Mouse (Mus musculus) embryonic facial prominence, embryonic 11.5 days (tissue): ENCODE measurements around the gene Srbd1. TPM values are rescaled to one million over a fixed set of nuclear protein-coding genes. Genes with fewer than 3 reads are reported as not detected.

Source experiments
- ATAC-seq: fragments of 200-750 bp; cut with Nextera tagmentation; replicated peaks from 2 replicates; pipeline ENCODE4 v1.8.0; 2017; ENCODE audit warnings: low read depth; ENCODE audit not compliant: insufficient number of reproducible peaks, low FRiP score, low TSS enrichment
- DNase-seq: peaks from one replicate; pipeline ENCODE4 v3.0.0-alpha.2; 2015; ENCODE audit warnings: low spot score
- H3K27ac ChIP-seq: fragments of 300-500 bp; sonication (generic); replicated peaks from 2 replicates; pipeline ENCODE4 v1.5.1; 2014; ENCODE audit warnings: mild to moderate bottlenecking, low read depth, low read length, control low read depth
- H3K27me3 ChIP-seq: fragments of 300-500 bp; sonication (generic); 2 replicates; pipeline ENCODE4 v1.6.1; 2014; ENCODE audit warnings: mild to moderate bottlenecking, low read length, moderate library complexity, mixed read lengths; ENCODE audit not compliant: control insufficient read depth, insufficient read depth
- H3K36me3 ChIP-seq: fragments of 300-500 bp; sonication (generic); replicated peaks from 2 replicates; pipeline ENCODE4 v1.6.1; 2014; ENCODE audit warnings: low read depth, mild to moderate bottlenecking, low read length, moderate library complexity, mixed read lengths; ENCODE audit not compliant: control insufficient read depth, insufficient read depth
- H3K4me1 ChIP-seq: fragments of 300-500 bp; sonication (generic); 2 replicates; pipeline ENCODE4 v1.6.1; 2014; ENCODE audit warnings: low read length, mixed read lengths; ENCODE audit not compliant: control insufficient read depth, insufficient read depth
- H3K4me2 ChIP-seq: fragments of 300-500 bp; sonication (generic); 2 replicates; pipeline ENCODE4 v1.6.1; 2014; ENCODE audit warnings: low read depth, mild to moderate bottlenecking, control low read depth, low read length, moderate library complexity
- H3K4me3 ChIP-seq: fragments of 300-500 bp; sonication (generic); 2 replicates; pipeline ENCODE4 v1.5.1; 2014; ENCODE audit warnings: low read depth, low read length, control low read depth
- H3K9ac ChIP-seq: fragments of 300-500 bp; sonication (generic); replicated peaks from 2 replicates; pipeline ENCODE4 v1.6.1; 2014; ENCODE audit warnings: mild to moderate bottlenecking, control low read depth, low read length
- H3K9me3 ChIP-seq: fragments of 300-500 bp; sonication (generic); replicated peaks from 2 replicates; pipeline ENCODE4 v1.6.1; 2016; ENCODE audit warnings: mild to moderate bottlenecking, low read length, inconsistent platforms, mixed read lengths; ENCODE audit not compliant: control insufficient read depth
- WGBS: fragments of 180-500 bp; shearing (Covaris S2); extraction: QIAGEN DNeasy Blood & Tissue Kit; methylation state at CpG from one replicate; pipeline ENCODE4 v1.1.7; 2014; 5-methylcytosine and 5-hydroxymethylcytosine counted together
- polyA plus RNA-seq: library from polyadenylated mRNA; unstranded; fragments of >200 nt; fragmentation: Nextera tagmentation; extraction: Ambion mirVana; gene quantifications from 2 replicates; pipeline ENCODE4 v1.2.1, GENCODE M21; 2014

Gene Srbd1
- polyA plus RNA-seq, 1 experiment from 2014 or later, result 12.3 TPM

- Histone ChIP-seq H3K27ac (no peak overlapping the region), H3K9me3 (no peaks in the 10 kb centered on the region), H3K4me2 (no peak overlapping the region), H3K4me1 (no peaks in the 10 kb centered on the region; the same call in 1 of the 2 replicates), H3K36me3 (no peaks in the 10 kb centered on the region), H3K27me3 (no peaks in the 10 kb centered on the region), H3K4me3 (no peak overlapping the region), H3K9ac (no peak overlapping the region)
- 78% methylated on average over 4 of the region's 4 CpGs for WGBS
- ATAC-seq (no peak), DNase-seq (no peak)
Observed at GRCm38 (mm10) chr17:85986624-85987023, 158.4 kb downstream of the Srbd1 start.

DNA sequence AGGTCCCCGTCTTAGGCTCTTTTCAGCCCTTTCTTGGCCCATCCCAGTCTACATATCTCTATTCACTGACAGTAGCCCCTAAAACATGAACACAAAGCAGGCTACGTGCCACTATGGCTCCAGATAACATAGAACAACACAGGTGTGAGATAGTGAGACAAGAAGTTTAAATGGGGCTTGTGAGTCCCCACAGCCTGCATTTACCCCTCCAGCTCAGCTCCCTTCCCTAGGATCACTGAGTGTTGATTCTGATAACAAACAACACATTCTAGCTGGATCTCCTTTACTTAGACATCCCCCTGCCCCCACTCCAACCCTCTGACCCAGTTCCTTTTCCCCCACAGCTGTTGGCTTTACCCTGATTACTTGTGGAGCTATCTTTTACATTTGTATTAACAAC lies 158.8 kb downstream of the Srbd1 start:
- no peaks in the 10 kb centered on the region for H3K36me3 ChIP-seq
- no peak overlapping the region for H3K27ac ChIP-seq
- no peaks in the 10 kb centered on the region for H3K27me3 ChIP-seq
- H3K4me2 ChIP-seq, result no peak overlapping the region
- no peaks in the 10 kb centered on the region; the same call in 1 of the 2 replicates for H3K4me1 ChIP-seq
- no peaks in the 10 kb centered on the region for H3K9me3 ChIP-seq
- 80% methylated on average over 2 of the region's 2 CpGs for WGBS
- no peak for ATAC-seq
- no peak for DNase-seq
- no peak overlapping the region for H3K9ac ChIP-seq
- H3K4me3 ChIP-seq, result no peak overlapping the region

- DNase-seq, result no peak
- Histone ChIP-seq H3K9me3 (no peaks in the 10 kb centered on the region), H3K4me3 (no peak overlapping the region), H3K4me2 (no peak overlapping the region), H3K27me3 (no peaks in the 10 kb centered on the region), H3K4me1 (no peaks in the 10 kb centered on the region; the same call in 1 of the 2 replicates), H3K36me3 (no peaks in the 10 kb centered on the region), H3K9ac (no peak overlapping the region), H3K27ac (no peak overlapping the region)
- ATAC-seq, result no peak
- 58% methylated on average over 11 of the region's 11 CpGs for WGBS
Observed at GRCm38 (mm10) chr17:85985131-85985530, 159.8 kb downstream of the Srbd1 start.

GRCm38 (mm10) chr17:85982271-85982670 lies 162.7 kb downstream of the Srbd1 start:
- Histone ChIP-seq H3K4me3 (no peak overlapping the region), H3K9ac (no peak overlapping the region)

GRCm38 (mm10) chr17:85981869-85982268 lies 163.1 kb downstream of the Srbd1 start:
- Histone ChIP-seq H3K9me3 (no peaks in the 10 kb centered on the region), H3K9ac (no peak overlapping the region), H3K4me1 (no peaks in the 10 kb centered on the region; the same call in 1 of the 2 replicates), H3K27me3 (no peaks in the 10 kb centered on the region), H3K27ac (no peak overlapping the region), H3K4me2 (no peak overlapping the region), H3K4me3 (no peak overlapping the region), H3K36me3 (no peaks in the 10 kb centered on the region)
- DNase-seq, result no peak
- 95% methylated on average over 3 of the region's 3 CpGs for WGBS
- ATAC-seq, result no peak

More at GRCm38 (mm10) chr17:85982271-85982670, 162.7 kb downstream of the Srbd1 start:
- no peak overlapping the region for H3K27ac ChIP-seq
- H3K9me3 ChIP-seq, result no peaks in the 10 kb centered on the region
- WGBS, result 100% methylated on average over 4 of the region's 4 CpGs
- H3K4me2 ChIP-seq, result no peak overlapping the region
- no peaks in the 10 kb centered on the region for H3K27me3 ChIP-seq
- H3K4me1 ChIP-seq, result no peaks in the 10 kb centered on the region; the same call in 1 of the 2 replicates
- H3K36me3 ChIP-seq, result no peaks in the 10 kb centered on the region
- DNase-seq, result no peak
- ATAC-seq, result no peak

GRCm38 (mm10) chr17:85978876-85979275 lies 166.1 kb downstream of the Srbd1 start:
- no peak overlapping the region for H3K27ac ChIP-seq
- WGBS, result 74% methylated on average over 8 of the region's 8 CpGs
- ATAC-seq, result no peak
- no peaks in the 10 kb centered on the region for H3K36me3 ChIP-seq
- no peaks in the 10 kb centered on the region for H3K9me3 ChIP-seq
- H3K4me3 ChIP-seq, result no peak overlapping the region
- no peaks in the 10 kb centered on the region for H3K4me1 ChIP-seq
- no peaks in the 10 kb centered on the region for H3K27me3 ChIP-seq
- H3K9ac ChIP-seq, result no peak overlapping the region
- no peak overlapping the region for H3K4me2 ChIP-seq
- no peak for DNase-seq

- Histone ChIP-seq H3K27me3 (no peaks in the 10 kb centered on the region), H3K4me3 (no peak overlapping the region)
Observed at GRCm38 (mm10) chr17:85975077-85975476, 169.9 kb downstream of the Srbd1 start.

GRCm38 (mm10) chr17:85974591-85974990 lies 170.4 kb downstream of the Srbd1 start:
- Histone ChIP-seq H3K27me3 (no peaks in the 10 kb centered on the region), H3K9ac (no peak overlapping the region), H3K4me1 (no peaks in the 10 kb centered on the region), H3K4me3 (no peak overlapping the region), H3K4me2 (no peak overlapping the region), H3K27ac (no peak overlapping the region), H3K9me3 (no peaks in the 10 kb centered on the region), H3K36me3 (no peaks in the 10 kb centered on the region)
- WGBS, result 92% methylated on average over 8 of the region's 8 CpGs
- no peak for DNase-seq
- ATAC-seq, result no peak

More at GRCm38 (mm10) chr17:85975077-85975476, 169.9 kb downstream of the Srbd1 start:
- DNase-seq (no peak), ATAC-seq (no peak)
- 74% methylated on average over 5 of the region's 5 CpGs for WGBS
- H3K4me2 ChIP-seq, result no peak overlapping the region
- H3K9ac ChIP-seq, result no peak overlapping the region
- H3K9me3 ChIP-seq, result no peaks in the 10 kb centered on the region
- no peak overlapping the region for H3K27ac ChIP-seq
- H3K4me1 ChIP-seq, result no peaks in the 10 kb centered on the region
- no peaks in the 10 kb centered on the region for H3K36me3 ChIP-seq
